Mouse (Mus musculus) CH12.LX (cell line): ENCODE measurements around the gene Npas3. TPM values are rescaled to one million over a fixed set of nuclear protein-coding genes. Genes with fewer than 3 reads are reported as not detected.

Experiments
- DNase-seq: peaks from one replicate; pipeline ENCODE4 v3.0.0-alpha.2; 2013; ENCODE audit errors: extremely low read depth
- H3K27ac ChIP-seq: 2 replicates; pipeline ENCODE4 v1.5.1; 2012; ENCODE audit warnings: low read depth, mild to moderate bottlenecking, control low read depth, moderate library complexity; ENCODE audit not compliant: insufficient read depth
- H3K27me3 ChIP-seq: replicated peaks from 2 replicates; pipeline ENCODE3; 2012; ENCODE audit warnings: inconsistent platforms
- H3K36me3 ChIP-seq, 2 experiments: replicated peaks in 1 of 2; 2 replicates each; pipeline versions ENCODE3 to v1.6.1; 2012; ENCODE audit warnings: inconsistent platforms in 1 of 2, low read length in 1 of 2, mild to moderate bottlenecking in 1 of 2, mixed read lengths in 1 of 2, moderate library complexity in 1 of 2; ENCODE audit not compliant: control insufficient read depth in 1 of 2, insufficient read depth in 1 of 2
- H3K4me1 ChIP-seq, 2 experiments: 2 replicates each; pipeline ENCODE4 v1.6.1; 2012; ENCODE audit warnings: inconsistent platforms in 1 of 2, moderate library complexity in 1 of 2; ENCODE audit not compliant: insufficient read depth in 2 of 2, control insufficient read depth in 1 of 2
- H3K4me2 ChIP-seq: 2 replicates; pipeline ENCODE4 v1.6.1; 2012; ENCODE audit warnings: low read depth, mild to moderate bottlenecking, control low read depth; ENCODE audit not compliant: poor library complexity, insufficient read depth, severe bottlenecking
- H3K4me3 ChIP-seq, 3 experiments: fragments of 150-350 bp in 1 of 3; sonication (generic) in 1 of 3; replicated peaks in 1 of 3; 2 replicates each; pipeline versions ENCODE3 to v1.5.1; 2011 to 2012; ENCODE audit warnings: low read depth in 2 of 3, low read length in 2 of 3, mild to moderate bottlenecking in 2 of 3, moderate library complexity in 2 of 3, control low read depth in 1 of 3, improper control_type of control experiment in 1 of 3, inconsistent platforms in 1 of 3, mixed read lengths in 1 of 3; ENCODE audit not compliant: poor library complexity in 1 of 3
- H3K79me2 ChIP-seq: replicated peaks from 2 replicates; pipeline ENCODE4 v1.6.1; 2012; ENCODE audit warnings: mild to moderate bottlenecking, moderate library complexity; ENCODE audit not compliant: control insufficient read depth, poor library complexity, insufficient read depth, severe bottlenecking; ENCODE audit errors: extremely low read depth
- H3K9ac ChIP-seq: 2 replicates; pipeline ENCODE4 v1.6.1; 2012; ENCODE audit warnings: low read depth, mild to moderate bottlenecking, control low read depth, moderate library complexity; ENCODE audit not compliant: insufficient read depth
- H3K9me3 ChIP-seq: replicated peaks from 2 replicates; pipeline ENCODE3; 2012; ENCODE audit warnings: low read length, inconsistent platforms, mixed read lengths
- CHD1 ChIP-seq: IDR thresholded peaks from 2 replicates; pipeline ENCODE4 v1.6.1; 2012; ENCODE audit warnings: low read depth, low read length, improper control_type of control experiment, inconsistent platforms
- CHD2 ChIP-seq: IDR thresholded peaks from 2 replicates; pipeline ENCODE4 v1.6.1; 2011; ENCODE audit warnings: low read length, improper control_type of control experiment
- CTCF ChIP-seq, 2 experiments: IDR thresholded peaks in 1 of 2; conservative IDR thresholded peaks in 1 of 2; 2 replicates each; pipeline ENCODE4 v1.5.1; 2011 to 2012; ENCODE audit warnings: low read depth in 2 of 2, low read length in 2 of 2, improper control_type of control experiment in 1 of 2, inconsistent platforms in 1 of 2, mild to moderate bottlenecking in 1 of 2, moderate library complexity in 1 of 2
- E2F4 ChIP-seq: IDR thresholded peaks from 2 replicates; pipeline ENCODE4 v1.6.1; 2011; ENCODE audit warnings: low read depth, low read length, improper control_type of control experiment; ENCODE audit not compliant: insufficient replicate concordance
- ELF1 ChIP-seq: IDR thresholded peaks from 2 replicates; pipeline ENCODE4 v1.6.1; 2014; ENCODE audit warnings: low read depth, mild to moderate bottlenecking, inconsistent platforms, low read length, improper control_type of control experiment
- GABPA ChIP-seq: IDR thresholded peaks from 2 replicates; pipeline ENCODE4 v1.6.1; 2012; ENCODE audit warnings: low read depth, low read length, improper control_type of control experiment, inconsistent platforms; ENCODE audit not compliant: insufficient replicate concordance
- HCFC1 ChIP-seq: IDR thresholded peaks from 2 replicates; pipeline ENCODE4 v1.6.1; 2012; ENCODE audit warnings: low read depth, mild to moderate bottlenecking, inconsistent platforms, low read length, improper control_type of control experiment
- JUN ChIP-seq: IDR thresholded peaks from 2 replicates; pipeline ENCODE4 v1.6.1; 2011; ENCODE audit warnings: low read depth, mild to moderate bottlenecking, low read length, improper control_type of control experiment, moderate library complexity; ENCODE audit not compliant: insufficient read depth
- JUND ChIP-seq: conservative IDR thresholded peaks from 2 replicates; pipeline ENCODE4 v1.6.1; 2011; ENCODE audit warnings: low read depth, low read length, improper control_type of control experiment
- KAT2A ChIP-seq: IDR thresholded peaks from 2 replicates; pipeline ENCODE4 v1.6.1; 2012; ENCODE audit warnings: low read length, improper control_type of control experiment, inconsistent platforms; ENCODE audit not compliant: insufficient replicate concordance
- MAZ ChIP-seq: IDR thresholded peaks from 2 replicates; pipeline ENCODE4 v1.6.1; 2012; ENCODE audit warnings: low read depth, mild to moderate bottlenecking, inconsistent platforms, low read length, improper control_type of control experiment, moderate library complexity
- MXI1 ChIP-seq: IDR thresholded peaks from 2 replicates; pipeline ENCODE4 v1.6.1; 2011; ENCODE audit warnings: mild to moderate bottlenecking, low read depth, low read length, improper control_type of control experiment
- MYC ChIP-seq: IDR thresholded peaks from 2 replicates; pipeline ENCODE4 v1.6.1; 2011; ENCODE audit warnings: low read depth, mild to moderate bottlenecking, improper control_type of control experiment, low read length
- NRF1 ChIP-seq: IDR thresholded peaks from 2 replicates; pipeline ENCODE4 v1.6.1; 2014; ENCODE audit warnings: low read depth, mild to moderate bottlenecking, inconsistent platforms, low read length, improper control_type of control experiment, moderate library complexity
- RAD21 ChIP-seq: IDR thresholded peaks from 2 replicates; pipeline ENCODE4 v1.6.1; 2011; ENCODE audit warnings: low read depth, mild to moderate bottlenecking, low read length, improper control_type of control experiment, moderate library complexity
- SIN3A ChIP-seq: IDR thresholded peaks from 2 replicates; pipeline ENCODE4 v1.6.1; 2012; ENCODE audit warnings: low read length, improper control_type of control experiment, inconsistent platforms
- TBP ChIP-seq: conservative IDR thresholded peaks from 2 replicates; pipeline ENCODE4 v1.6.1; 2011; ENCODE audit warnings: low read depth, low read length, improper control_type of control experiment
- TCF12 ChIP-seq: IDR thresholded peaks from 2 replicates; pipeline ENCODE4 v1.6.1; 2014; ENCODE audit warnings: low read depth, mild to moderate bottlenecking, inconsistent platforms, low read length, improper control_type of control experiment
- UBTF ChIP-seq: IDR thresholded peaks from 2 replicates; pipeline ENCODE4 v1.6.1; 2012; ENCODE audit warnings: low read depth, mild to moderate bottlenecking, inconsistent platforms, low read length, improper control_type of control experiment, moderate library complexity
- USF1 ChIP-seq: IDR thresholded peaks from 2 replicates; pipeline ENCODE4 v1.6.1; 2014; ENCODE audit warnings: low read depth, mild to moderate bottlenecking, inconsistent platforms, low read length, improper control_type of control experiment
- USF2 ChIP-seq: conservative IDR thresholded peaks from 2 replicates; pipeline ENCODE4 v1.6.1; 2011; ENCODE audit warnings: low read depth, low read length, improper control_type of control experiment
- ZC3H11A ChIP-seq: IDR thresholded peaks from 2 replicates; pipeline ENCODE4 v1.6.1; 2012; ENCODE audit warnings: low read depth, mild to moderate bottlenecking, inconsistent platforms, low read length, improper control_type of control experiment
- ZKSCAN1 ChIP-seq: IDR thresholded peaks from 2 replicates; pipeline ENCODE4 v1.6.1; 2012; ENCODE audit warnings: low read depth, inconsistent platforms, low read length, improper control_type of control experiment, borderline replicate concordance
- ZMIZ1 ChIP-seq: IDR thresholded peaks from 2 replicates; pipeline ENCODE4 v1.6.1; 2012; ENCODE audit warnings: low read depth, mild to moderate bottlenecking, inconsistent platforms, low read length, improper control_type of control experiment
- dilution Hi-C: fragments of 300-500 bp; cut with MboI; formaldehyde crosslinking; loops from 2 replicates; pipeline ENCODE4 v1.14.3; 2020; ENCODE audit warnings: low sequenced_read_pairs; ENCODE audit not compliant: extremely low pct_unique_long_range_greater_than_20kb, extremely low pct_ligation_motif_present
- in situ Hi-C: fragments of 300-500 bp; cut with MboI; formaldehyde crosslinking; loops from 3 replicates; pipeline ENCODE4 v1.14.3; 2019; ENCODE audit warnings: low sequenced_read_pairs, low pct_ligation_motif_present, low pct_unique_long_range_greater_than_20kb, mixed read lengths
- polyA plus RNA-seq: library from polyadenylated mRNA; unstranded; fragments of >175 nt; gene quantifications from 2 replicates; pipeline ENCODE4 v1.2.1, GENCODE M21; 2012; ENCODE audit warnings: low read depth; ENCODE audit not compliant: insufficient read length
- total RNA-seq, 2 experiments: library from RNA; depleted of rRNA; stranded (reverse); fragments of 300-350 nt in 1 of 2; fragments of >200 nt in 1 of 2; gene quantifications; 2 replicates each; pipeline ENCODE4 v1.2.3; 2012 to 2014

Gene Npas3
- total and polyA plus RNA-seq, 3 experiments, result 0.13 TPM; not detected in 1

DNA sequence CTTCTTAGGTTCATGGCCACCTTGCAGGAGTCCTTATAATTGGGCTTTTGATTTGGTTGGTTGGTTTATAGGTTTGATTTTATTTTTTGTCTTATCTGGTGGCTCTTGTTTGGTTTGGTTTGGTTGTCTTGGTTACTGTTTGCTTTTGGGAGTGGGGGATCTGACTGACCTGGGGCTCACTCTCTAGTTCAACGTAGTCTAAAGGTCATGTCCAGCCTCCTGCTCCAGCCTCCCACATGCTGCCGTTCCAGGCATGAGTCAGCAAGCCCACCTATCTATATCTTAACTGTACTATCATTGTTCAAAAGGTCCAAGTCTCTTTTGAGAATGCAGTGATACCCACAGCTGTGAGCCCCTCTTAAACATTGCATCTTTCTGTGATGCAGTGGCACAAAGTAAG is 600.8 kb downstream of the Npas3 start:
- H3K4me2 ChIP-seq, result no peak overlapping the region
- no peak overlapping the region for H3K4me3 ChIP-seq
- dilution Hi-C loops, result no loop called here
- no peak overlapping the region for H3K9ac ChIP-seq
- H3K79me2 ChIP-seq, result no peaks in the 10 kb centered on the region
- in situ Hi-C loops, result no loop called here
- TF ChIP-seq CHD2, result no peak
- no peak for TF ChIP-seq CHD1
- no peak for TF ChIP-seq KAT2A
- TF ChIP-seq ZKSCAN1, result no peak
- TF ChIP-seq ZC3H11A, result no peak
- no peak for TF ChIP-seq CTCF (conservative IDR thresholded peaks at IDR 0.05 in 1 of 2, IDR thresholded peaks at IDR 0.05 in 1 of 2; ENCODE audit: low read depth in 2 of 2, low read length in 2 of 2)
- no peak for TF ChIP-seq GABPA
- no peak for TF ChIP-seq UBTF
- no peak for TF ChIP-seq MAZ
- TF ChIP-seq TBP, result no peak
- TF ChIP-seq NRF1, result no peak
- TF ChIP-seq E2F4, result no peak
- no peak for TF ChIP-seq JUND
- no peak for TF ChIP-seq ELF1
- no peak for TF ChIP-seq USF1
- TF ChIP-seq TCF12, result no peak
- TF ChIP-seq HCFC1, result no peak
- no peak for TF ChIP-seq ZMIZ1
- TF ChIP-seq, all 38 proteins: peak for 0
- Histone ChIP-seq H3K27me3 (no peaks in the 10 kb centered on the region), H3K36me3 (no peaks in the 10 kb centered on the region), H3K4me1 (no peaks in the 10 kb centered on the region), H3K9me3 (no peaks in the 10 kb centered on the region), H3K27ac (no peak overlapping the region)
- no peak for DNase-seq

DNA sequence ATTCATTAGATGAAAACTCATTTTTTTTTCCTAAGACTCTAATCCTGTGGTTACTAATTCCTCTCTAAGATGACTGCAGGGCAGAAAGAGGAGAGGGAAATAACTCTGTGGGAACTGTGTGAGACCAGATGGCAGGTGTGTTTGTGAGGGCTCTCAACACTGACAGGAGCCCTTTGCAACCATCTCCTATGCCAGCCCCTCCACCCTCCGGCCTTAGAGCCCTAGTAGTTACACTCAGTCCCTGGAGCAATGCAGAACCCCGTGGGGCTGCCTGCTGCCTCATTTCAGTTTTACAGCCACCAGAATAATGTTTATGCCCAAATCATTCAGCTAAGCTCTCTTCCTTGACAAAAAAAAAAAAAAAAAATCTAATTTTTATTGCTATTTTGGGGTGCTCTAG is 604.0 kb downstream of the Npas3 start:
- Histone ChIP-seq H3K4me2 (no peak overlapping the region), H3K9ac (no peak overlapping the region), H3K27me3 (no peaks in the 10 kb centered on the region), H3K79me2 (no peaks in the 10 kb centered on the region), H3K36me3 (no peaks in the 10 kb centered on the region), H3K4me1 (no peaks in the 10 kb centered on the region), H3K4me3 (no peak overlapping the region), H3K9me3 (no peaks in the 10 kb centered on the region), H3K27ac (no peak overlapping the region)
- in situ Hi-C loops, result no loop called here
- no peak for DNase-seq
- dilution Hi-C loops, result no loop called here
- TF ChIP-seq JUN (no peak), MXI1 (no peak), TCF12 (no peak), UBTF (no peak), KAT2A (no peak), SIN3A (no peak), RAD21 (no peak), MYC (no peak), ZKSCAN1 (no peak), USF2 (no peak)
